Mouse (Mus musculus): ENCODE results near the gene Dhdds.

- no peak for TF ChIP-seq USF2 (IDR thresholded peaks at IDR 0.05; ENCODE audit: borderline replicate concordance in 1 of 2, insufficient read depth in 1 of 2, low read depth in 1 of 2, low read length in 2 of 2)
- TF ChIP-seq CTCF (IDR thresholded peaks at IDR 0.05 in 2 of 3, conservative IDR thresholded peaks at IDR 0.05 in 1 of 3; ENCODE audit: control insufficient read depth in 1 of 3, insufficient read depth in 1 of 3, low read depth in 2 of 3, low read length in 3 of 3, poor library complexity in 1 of 3, severe bottlenecking in 1 of 3): no peak
- TF ChIP-seq MYB (IDR thresholded peaks at IDR 0.05; ENCODE audit: low read depth, low read length): no peak
- TF ChIP-seq CHD2 (IDR thresholded peaks at IDR 0.05; ENCODE audit: low read length): no peak
- TF ChIP-seq POLR2A (IDR thresholded peaks at IDR 0.05; ENCODE audit: control insufficient read depth in 1 of 2, insufficient read depth in 1 of 2, low read depth in 1 of 2, low read length in 2 of 2, poor library complexity in 1 of 2): no peak
- TF ChIP-seq EP300 (IDR thresholded peaks at IDR 0.05; ENCODE audit: low read depth in 1 of 2, low read length in 2 of 2): no peak
- no peak for TF ChIP-seq ZNF384 (IDR thresholded peaks at IDR 0.05; ENCODE audit: low read depth, low read length)
- TF ChIP-seq TAL1 (IDR thresholded peaks at IDR 0.05; ENCODE audit: low read length): no peak
- no peak for TF ChIP-seq ETS1 (IDR thresholded peaks at IDR 0.05; ENCODE audit: low read depth, low read length)
- TF ChIP-seq ZKSCAN1 (IDR thresholded peaks at IDR 0.05; ENCODE audit: low read depth, low read length): no peak
- TF ChIP-seq CHD1 (IDR thresholded peaks at IDR 0.05; ENCODE audit: low read depth, low read length): no peak
Observed at GRCm38 (mm10) chr4:133970876-133971275, 29.8 kb downstream of the Dhdds start.
